Mouse (Mus musculus) heart, adult 2 months (tissue): ENCODE results near the gene Foxl1. TPM values are rescaled to one million over a fixed set of nuclear protein-coding genes. Genes with fewer than 3 reads are reported as not detected.

Experiments used
- DNase-seq, 2 experiments: peaks; one replicate each; pipeline ENCODE4 v3.0.0; 2021
- H3K27ac ChIP-seq: fragments of 200-600 bp; 2 replicates; pipeline ENCODE4 v1.8.1; 2022
- H3K27me3 ChIP-seq: fragments of 200-500 bp; 2 replicates; pipeline ENCODE4 v1.6.1; 2012; ENCODE audit warnings: mild to moderate bottlenecking, low read length, inconsistent platforms, mixed read lengths; ENCODE audit not compliant: control insufficient read depth, insufficient read depth
- H3K36me3 ChIP-seq: fragments of 200-500 bp; 2 replicates; pipeline ENCODE4 v1.6.1; 2012; ENCODE audit warnings: low read length, inconsistent platforms; ENCODE audit not compliant: control insufficient read depth, insufficient read depth
- H3K4me1 ChIP-seq: fragments of 200-500 bp; 2 replicates; pipeline ENCODE4 v1.6.1; 2011; ENCODE audit warnings: low read length; ENCODE audit not compliant: control insufficient read depth, insufficient read depth
- H3K4me3 ChIP-seq: fragments of 200-600 bp; 2 replicates; pipeline ENCODE4 v1.8.1; 2022
- H3K79me2 ChIP-seq: fragments of 200-500 bp; replicated peaks from 2 replicates; pipeline ENCODE4 v1.6.1; 2012; ENCODE audit warnings: mild to moderate bottlenecking, inconsistent platforms, low read length, moderate library complexity, mixed read lengths; ENCODE audit not compliant: control insufficient read depth, insufficient read depth
- H3K9ac ChIP-seq: fragments of 200-500 bp; 2 replicates; pipeline ENCODE4 v1.6.1; 2012; ENCODE audit warnings: low read depth, mild to moderate bottlenecking, control low read depth, inconsistent platforms, low read length, mixed read lengths
- CTCF ChIP-seq: fragments of 200-600 bp; IDR thresholded peaks from 2 replicates; pipeline ENCODE4 v1.8.1; 2022; ENCODE audit warnings: antibody characterized with exemption, mild to moderate bottlenecking, moderate library complexity
- EP300 ChIP-seq: fragments of 200-500 bp; IDR thresholded peaks from 2 replicates; pipeline ENCODE4 v1.6.1; 2011; ENCODE audit warnings: low read depth, low read length, control low read depth; ENCODE audit not compliant: insufficient read depth
- POLR2A ChIP-seq: fragments of 200-500 bp; IDR thresholded peaks from 2 replicates; pipeline ENCODE4 v1.6.1; 2011; ENCODE audit warnings: mild to moderate bottlenecking, low read depth, low read length, control low read depth; ENCODE audit not compliant: insufficient read depth
- whole genome bisulfite sequencing: fragments of 180-500 bp; shearing (Covaris S2); methylation state at CpG from one replicate; pipeline ENCODE4 v1.1.7; 2018; 5-methylcytosine and 5-hydroxymethylcytosine counted together
- intact Hi-C: fragments of 180-260 bp; cut with DNase I; formaldehyde crosslinking; loops from one replicate; pipeline ENCODE4 v1.15.1; 2025
- polyA plus RNA-seq: library from polyadenylated mRNA; depleted of rRNA; stranded (reverse); fragments of >200 nt; gene quantifications from 2 replicates; pipeline ENCODE4 v1.2.3, GENCODE M21; 2012
- total RNA-seq, 2 experiments: library from RNA; stranded (reverse); gene quantifications; 2 replicates each; pipeline ENCODE4 v1.2.3; 2021

The Foxl1 gene
- total and polyA plus RNA-seq, 3 experiments, result 0.07 to 0.08 (median 0.08) TPM

GRCm38 (mm10) chr8:121090716-121091115 lies 37.0 kb upstream of the Foxl1 start:
- 5% methylated on average over 1 of the region's 1 CpGs for WGBS

GRCm38 (mm10) chr8:121092141-121092540 lies 35.6 kb upstream of the Foxl1 start:
- WGBS, result 26% methylated on average over 6 of the region's 6 CpGs
- Histone ChIP-seq H3K27me3 (peaks cover 8% of the 10 kb centered on the region), H3K27ac (no peak overlapping the region), H3K4me3 (no peak overlapping the region), H3K4me1 (0 out of 2 replicates have a peak, but pooled peaks cover 1% of the 10 kb centered on the region), H3K79me2 (no peaks in the 10 kb centered on the region), H3K36me3 (no peaks in the 10 kb centered on the region), H3K9ac (no peak overlapping the region)
- no peak for TF ChIP-seq CTCF
- TF ChIP-seq POLR2A, result no peak
- no peak for TF ChIP-seq EP300
- no peak for DNase-seq
- intact Hi-C loops, result loop anchor here (1.0 to 5.0 kb wide), 4 partner anchors 122 to 415 kb away; no protein-coding TSS in a partner anchor

More at GRCm38 (mm10) chr8:121090716-121091115, 37.0 kb upstream of the Foxl1 start:
- no peak overlapping the region for H3K9ac ChIP-seq
- no peaks in the 10 kb centered on the region for H3K79me2 ChIP-seq
- TF ChIP-seq POLR2A (no peak), CTCF (peak; percentile 37)
- no peak for DNase-seq
- intact Hi-C loops, result loop anchor here (5.0 kb wide), 2 partner anchors 193 to 413 kb away; no protein-coding TSS in a partner anchor
- H3K27ac ChIP-seq, result no peak overlapping the region
- no peaks in the 10 kb centered on the region for H3K36me3 ChIP-seq
- H3K27me3 ChIP-seq, result peaks cover 13% of the 10 kb centered on the region
- 0 out of 2 replicates have a peak, but pooled peaks cover 1% of the 10 kb centered on the region for H3K4me1 ChIP-seq
- no peak overlapping the region for H3K4me3 ChIP-seq

- DNase-seq, result peak; percentile 73 to 88
- WGBS, result 2% methylated on average over 16 of the region's 16 CpGs
- 0 out of 2 replicates have a peak, but pooled peaks cover 1% of the 10 kb centered on the region for H3K4me1 ChIP-seq
- H3K36me3 ChIP-seq, result no peaks in the 10 kb centered on the region
- intact Hi-C loops, result loop anchor here (1.0 to 5.0 kb wide), 4 partner anchors 122 to 415 kb away; no protein-coding TSS in a partner anchor
- no peak overlapping the region for H3K27ac ChIP-seq
- peaks cover 8% of the 10 kb centered on the region for H3K27me3 ChIP-seq
- no peaks in the 10 kb centered on the region for H3K79me2 ChIP-seq
- TF ChIP-seq CTCF (peak; percentile 90), EP300 (peak; percentile 83; the same call in 1 of the 2 replicates), POLR2A (no peak)
- no peak overlapping the region for H3K4me3 ChIP-seq
- no peak overlapping the region for H3K9ac ChIP-seq
Observed at GRCm38 (mm10) chr8:121092627-121093026, 35.1 kb upstream of the Foxl1 start.

GRCm38 (mm10) chr8:121093496-121093895 lies 34.2 kb upstream of the Foxl1 start:
- H3K27me3 ChIP-seq, result peaks cover 8% of the 10 kb centered on the region
- H3K27ac ChIP-seq, result no peak overlapping the region
- no peak overlapping the region for H3K9ac ChIP-seq
- no peak for DNase-seq
- H3K36me3 ChIP-seq, result no peaks in the 10 kb centered on the region
- intact Hi-C loops, result loop anchor here (5.0 kb wide), 2 partner anchors 196 to 416 kb away; no protein-coding TSS in a partner anchor
- no peak for TF ChIP-seq EP300
- no peak for TF ChIP-seq POLR2A
- no peak for TF ChIP-seq CTCF
- no peak overlapping the region for H3K4me3 ChIP-seq
- H3K79me2 ChIP-seq, result no peaks in the 10 kb centered on the region
- H3K4me1 ChIP-seq, result 0 out of 2 replicates have a peak, but pooled peaks cover 1% of the 10 kb centered on the region
- WGBS, result 59% methylated on average over 6 of the region's 6 CpGs

- intact Hi-C loops, result no loop called here
- Histone ChIP-seq H3K79me2 (no peaks in the 10 kb centered on the region), H3K27ac (no peak overlapping the region), H3K4me1 (no peaks in the 10 kb centered on the region), H3K27me3 (no peaks in the 10 kb centered on the region), H3K9ac (no peak overlapping the region), H3K36me3 (no peaks in the 10 kb centered on the region), H3K4me3 (no peak overlapping the region)
- 46% methylated on average over 17 of the region's 17 CpGs for whole genome bisulfite sequencing
- DNase-seq, result peak; percentile 72 to 81
- TF ChIP-seq EP300, result 0 out of 2 replicates have a peak, but pooled peaks have one; percentile 47
- TF ChIP-seq CTCF, result peak; percentile 100; the same call in 1 of the 2 replicates
- TF ChIP-seq POLR2A, result no peak
Observed at GRCm38 (mm10) chr8:121104049-121104818, 23.5 kb upstream of the Foxl1 start.
